Mouse (Mus musculus): ENCODE data around the gene Alg12. TPM values are rescaled to one million over a fixed set of nuclear protein-coding genes. Genes with fewer than 3 reads are reported as not detected.

Gene Alg12
- 2.2 and 8.6 TPM in 2 replicates for polyA plus RNA-seq (2012; ENCODE audit: low replicate concordance)

DNA sequence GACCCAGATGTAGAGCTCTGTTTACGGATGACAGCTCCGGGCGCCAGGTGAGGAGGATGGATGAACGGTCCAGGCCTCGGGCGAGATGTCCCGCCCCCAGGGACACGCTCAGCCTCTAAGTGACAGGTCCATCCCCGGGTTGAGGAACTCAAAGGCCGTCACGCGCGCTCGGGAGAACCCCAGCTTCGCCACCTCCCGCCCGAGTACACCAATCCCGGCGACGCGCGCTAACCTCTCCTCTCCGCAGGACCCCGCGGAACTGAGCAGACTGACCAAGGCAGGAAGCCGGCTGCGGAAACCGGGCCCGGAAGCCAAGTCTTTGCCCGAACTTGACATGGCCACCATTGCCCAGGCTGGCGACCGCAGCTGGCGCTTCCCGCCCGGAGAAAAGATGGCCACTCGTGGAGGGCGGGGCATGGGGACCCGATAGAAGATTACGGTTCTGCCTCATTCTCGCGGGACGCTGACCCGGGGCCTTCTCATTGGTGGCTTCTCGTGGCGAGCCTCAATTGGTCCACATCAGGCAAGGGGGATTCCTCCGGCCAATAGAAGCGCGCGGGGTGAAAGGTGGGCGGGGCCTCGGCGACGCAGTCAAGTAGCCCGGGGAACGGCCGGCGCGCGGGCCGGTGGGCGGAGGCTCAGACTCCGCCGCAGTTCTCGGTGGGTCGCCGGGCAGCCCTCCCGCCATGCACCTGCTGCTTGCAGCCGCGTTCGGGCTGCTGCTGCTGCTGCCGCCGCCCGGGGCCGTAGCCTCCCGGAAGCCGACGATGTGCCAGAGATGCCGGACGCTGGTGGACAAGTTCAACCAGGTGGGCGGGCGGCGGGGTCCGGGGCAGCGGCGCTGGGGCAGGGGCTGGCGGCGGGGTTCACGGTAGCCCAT, at the start of gene Alg12, which contains the start of gene Creld2:
Alg12 (minus strand) TSS at position 293 of the 880 bp plus-strand sequence.
Creld2 (plus strand) TSS at position 621 of the 880 bp plus-strand sequence.

DNA sequence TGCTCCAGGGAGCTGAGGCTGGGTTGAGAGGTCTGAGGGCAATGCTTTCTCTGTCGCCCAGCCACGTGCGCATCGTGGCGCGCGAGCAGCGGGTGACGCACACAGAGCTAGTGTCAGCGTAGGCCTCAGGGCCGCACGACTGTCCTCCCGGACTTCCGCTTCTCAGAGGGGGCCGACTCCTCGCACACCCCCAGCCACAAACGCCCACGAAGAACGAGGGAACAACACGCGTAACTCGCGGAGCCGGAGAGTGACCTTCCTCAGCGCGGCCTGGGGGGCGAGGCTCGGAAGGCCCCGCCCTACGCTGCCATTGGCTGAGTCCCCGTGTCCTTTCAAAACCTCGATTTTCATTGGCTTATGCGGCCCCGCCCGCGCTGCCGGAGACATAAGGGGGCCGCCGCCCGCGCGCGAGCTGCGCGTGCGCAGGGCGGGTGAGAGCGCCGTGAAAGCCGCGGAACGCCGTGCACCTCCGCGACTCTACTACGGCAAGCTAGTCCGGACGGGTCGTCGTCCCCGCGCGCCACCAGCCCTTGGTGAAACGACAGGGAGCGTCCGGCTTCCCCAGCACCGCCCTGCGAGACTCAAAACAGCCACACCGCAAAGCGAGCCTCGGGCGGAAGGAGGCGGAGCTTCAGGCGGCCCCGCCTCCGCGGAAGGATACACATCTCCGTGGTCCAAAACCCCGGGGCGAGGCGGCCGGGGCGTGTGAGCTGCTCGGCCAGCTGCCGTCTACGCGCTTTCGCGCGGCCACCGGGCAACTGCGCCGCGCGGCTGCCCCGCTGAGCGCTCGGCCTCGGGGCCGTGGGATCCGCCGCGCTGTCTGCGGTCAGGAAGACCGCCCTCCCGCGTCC, 42.9 kb upstream of the Alg12 start, which contains the start of gene Pim3:
Pim3 (plus strand) TSS at position 415 of the 851 bp plus-strand sequence.

Other genes starting within 250 kb of the Alg12 start
- gene Zdhhc25, start 219.0 kb downstream of the Alg12 start, polyA plus RNA-seq (2012; ENCODE audit: low replicate concordance) = not detected in 2 replicates
- 40.7 and 42.6 TPM in 2 replicates for gene Brd1, start 85.1 kb downstream of the Alg12 start, polyA plus RNA-seq (2012; ENCODE audit: low replicate concordance)
- gene Zbed4, start 67.7 kb downstream of the Alg12 start, polyA plus RNA-seq (2012; ENCODE audit: low replicate concordance) = 5.3 and 6.3 TPM in 2 replicates
- gene Creld2, start 328 bp upstream of the Alg12 start, polyA plus RNA-seq (2012; ENCODE audit: low replicate concordance) = 22.5 and 50.6 TPM in 2 replicates
- gene Pim3, start 42.9 kb upstream of the Alg12 start, polyA plus RNA-seq (2012; ENCODE audit: low replicate concordance) = 18.2 and 33.2 TPM in 2 replicates
- not detected in 2 replicates for gene Ttll8, start 135.1 kb upstream of the Alg12 start, polyA plus RNA-seq (2012; ENCODE audit: low replicate concordance)
- gene Mlc1, start 159.7 kb upstream of the Alg12 start, polyA plus RNA-seq (2012; ENCODE audit: low replicate concordance) = not detected in 2 replicates
- not detected in 2 replicates for gene Mov10l1, start 163.6 kb upstream of the Alg12 start, polyA plus RNA-seq (2012; ENCODE audit: low replicate concordance)
- gene Panx2, start 240.4 kb upstream of the Alg12 start, polyA plus RNA-seq (2012; ENCODE audit: low replicate concordance) = 0.07 and 0.22 TPM in 2 replicates